Mouse (Mus musculus) frontal cortex, postnatal 25 days (tissue): ENCODE measurements around the gene Sugp2.

Experiments used
- DNase-seq, 2 experiments: peaks; one replicate each; pipeline ENCODE4 v3.0.0; 2022; ENCODE audit warnings: low spot score in 2 of 2

Sugp2 gene

GRCm38 (mm10) chr8:70220236-70220840 is 13.7 kb upstream of the Sugp2 start:
- no peak for DNase-seq

- no peak for DNase-seq
These were observed 13.1 kb upstream of the Sugp2 start for GRCm38 (mm10) chr8:70220911-70221310.

DNA sequence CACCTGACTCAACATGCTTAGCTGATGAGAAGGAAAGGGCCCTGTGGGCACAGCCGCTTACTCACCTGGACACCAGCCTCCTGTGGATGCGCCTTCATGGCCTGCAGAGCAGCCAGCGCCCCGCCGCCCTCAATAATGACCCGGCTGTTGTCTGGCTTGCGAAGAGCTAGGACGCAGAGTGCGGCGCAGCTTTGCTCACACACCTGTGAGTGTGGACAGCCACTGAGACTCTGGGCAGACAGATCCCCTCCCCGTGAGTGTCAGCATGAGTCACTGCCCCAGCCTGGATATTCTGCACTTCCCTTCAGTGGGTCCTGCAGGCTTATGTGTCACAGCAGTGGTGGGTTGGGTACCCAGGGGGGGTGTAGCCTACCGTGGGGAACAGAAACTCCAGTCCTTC is 12.0 kb upstream of the Sugp2 start:
- no peak for DNase-seq

DNA sequence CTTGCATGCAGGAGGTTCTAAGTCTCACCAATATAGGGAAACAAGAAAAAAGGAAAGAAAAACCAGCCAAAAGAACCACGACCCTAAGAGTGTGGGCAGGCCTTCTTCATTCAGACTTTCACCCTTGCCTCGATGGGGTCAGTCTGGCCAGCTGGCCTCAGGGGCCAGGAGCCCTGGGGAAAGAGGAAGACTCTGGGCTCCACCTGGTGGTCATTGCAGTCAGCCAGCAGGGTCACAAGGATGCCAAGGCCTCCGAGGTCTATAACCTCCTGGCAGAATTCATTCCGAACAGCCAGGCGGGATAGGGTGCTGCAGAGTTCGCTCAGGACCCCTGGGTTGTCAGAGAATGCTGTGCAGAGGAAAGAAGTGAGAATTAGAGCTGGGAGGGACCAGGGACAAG is 10.7 kb upstream of the Sugp2 start:
- no peak for DNase-seq

- DNase-seq, result no peak
These were observed 6.0 kb upstream of the Sugp2 start for GRCm38 (mm10) chr8:70227997-70228396.

DNA sequence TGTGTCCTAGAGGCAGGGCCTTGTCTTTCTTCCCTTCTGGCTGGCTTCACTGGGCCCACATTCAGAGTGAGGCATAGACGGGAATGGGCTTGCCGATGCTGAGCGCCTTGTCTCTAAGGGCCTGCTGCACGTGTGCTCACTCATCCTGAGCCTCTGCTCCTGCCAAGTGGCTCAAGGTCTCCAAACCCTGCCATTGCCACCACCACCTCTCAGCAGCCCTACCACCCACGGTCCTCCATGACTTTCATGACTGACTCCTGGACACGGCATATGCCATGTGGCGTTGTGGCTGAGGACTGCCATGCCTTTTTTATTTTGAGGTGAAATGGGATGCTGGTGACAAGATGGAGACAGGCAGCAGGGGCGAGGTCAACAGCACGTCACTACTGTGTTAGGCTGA is 3.2 kb upstream of the Sugp2 start:
- no peak for DNase-seq

- no peak for DNase-seq
These were observed 420 bp upstream of the Sugp2 start for GRCm38 (mm10) chr8:70233606-70234005.

GRCm38 (mm10) chr8:70234781-70235128 is 729 bp downstream of the Sugp2 start:
- DNase-seq, result no peak

DNA sequence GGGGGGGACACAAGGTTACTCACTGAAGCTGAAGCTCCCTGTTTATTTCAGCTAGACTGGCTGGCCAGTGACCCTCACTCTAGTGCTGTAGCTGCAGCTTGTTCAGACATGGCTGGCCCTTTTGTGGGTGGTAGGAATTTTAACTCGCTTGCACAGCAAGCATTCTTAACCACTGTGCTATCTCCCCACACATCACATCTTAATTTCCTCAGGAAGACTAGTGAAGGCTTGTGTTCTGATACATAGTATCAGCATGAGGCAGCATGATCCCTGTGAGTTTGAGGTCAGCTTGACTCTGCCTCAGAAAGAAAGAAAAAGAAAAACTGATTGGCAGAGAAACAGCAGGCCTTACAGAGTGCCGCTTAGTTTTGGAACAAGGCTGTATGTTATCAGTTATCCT is 3.8 kb downstream of the Sugp2 start:
- no peak for DNase-seq

DNA sequence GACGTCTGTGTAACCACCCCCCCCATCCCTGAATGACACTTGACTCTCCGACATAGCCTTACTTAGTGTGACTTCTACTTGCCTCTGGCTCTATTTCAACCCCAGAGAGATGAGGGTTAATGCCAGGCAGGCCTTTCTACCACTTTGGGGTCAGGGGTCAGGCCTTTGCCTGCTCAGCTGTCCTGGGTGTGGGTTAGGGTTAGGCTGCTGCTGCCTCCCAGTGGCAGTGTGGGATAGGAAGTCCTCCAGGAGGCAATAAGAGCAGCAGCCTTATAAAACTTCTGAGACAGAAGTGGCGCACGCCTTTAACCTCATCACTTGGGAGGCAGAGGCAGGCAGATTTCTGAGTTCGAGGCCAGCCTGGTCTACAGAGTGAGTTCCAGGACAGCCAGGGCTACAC is 6.6 kb downstream of the Sugp2 start:
- DNase-seq, result no peak

- no peak for DNase-seq
These were observed 12.6 kb downstream of the Sugp2 start for GRCm38 (mm10) chr8:70246622-70247021.

DNA sequence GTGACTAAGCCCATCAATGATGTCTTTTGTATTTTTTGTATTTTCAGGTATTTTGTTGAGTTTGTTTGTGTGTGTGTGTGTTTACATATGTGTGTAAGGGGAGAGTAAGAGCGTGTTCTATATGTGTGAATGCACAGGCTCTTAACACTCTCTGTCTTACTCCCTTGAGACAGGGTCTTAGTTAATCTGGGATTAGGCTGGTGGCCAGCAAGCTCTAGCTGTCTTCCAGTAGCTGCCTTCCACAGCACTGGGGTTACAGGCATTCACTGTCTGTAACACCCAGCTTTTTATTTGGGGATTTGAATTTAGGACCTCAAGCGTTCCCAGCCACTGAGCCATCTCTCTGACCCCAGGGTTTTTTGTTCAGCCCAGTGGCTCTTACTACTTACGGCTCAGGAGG is 13.8 kb downstream of the Sugp2 start:
- no peak for DNase-seq

DNA sequence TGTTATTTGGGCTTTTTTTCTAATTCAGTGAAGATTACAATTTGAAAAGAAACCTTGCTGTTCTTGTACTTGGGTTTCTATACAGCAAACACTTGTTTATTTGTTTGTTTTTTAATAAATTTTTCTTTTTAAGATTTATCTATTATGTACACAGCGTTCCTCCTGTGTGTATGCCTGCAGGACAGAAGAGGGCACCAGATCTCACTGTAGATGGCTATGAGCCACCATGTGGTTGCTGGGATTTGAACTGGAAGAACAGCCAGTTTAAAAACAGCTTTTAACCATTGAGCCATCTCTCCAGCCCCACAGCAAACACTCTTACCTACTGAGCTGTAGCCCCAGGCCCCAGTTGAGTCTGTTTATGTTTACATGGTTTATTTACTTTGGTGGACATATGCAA is 20.6 kb downstream of the Sugp2 start:
- no peak for DNase-seq

DNA sequence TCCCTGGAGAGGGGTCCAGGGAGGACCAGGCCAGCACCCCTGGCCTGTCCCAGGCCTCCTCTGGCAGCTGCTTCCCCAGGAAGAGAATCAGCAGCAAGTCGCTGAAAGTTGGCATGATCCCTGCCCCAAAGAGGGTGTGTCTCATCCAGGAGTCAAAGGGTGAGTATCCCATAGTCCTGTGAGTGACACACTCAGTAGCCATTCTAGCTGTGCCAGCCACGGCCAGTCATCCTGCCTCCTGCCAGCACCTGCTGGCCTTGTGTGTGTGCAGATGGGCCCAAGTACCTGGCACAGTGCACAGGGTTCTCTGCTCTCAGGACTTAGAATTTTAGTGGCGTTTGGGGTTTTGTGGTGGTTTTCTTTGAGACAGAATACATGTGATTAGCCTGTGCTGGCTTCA is 23.4 kb downstream of the Sugp2 start:
- no peak for DNase-seq

GRCm38 (mm10) chr8:70258600-70258999 is 24.6 kb downstream of the Sugp2 start:
- DNase-seq, result no peak

GRCm38 (mm10) chr8:70259043-70259442 is 25.0 kb downstream of the Sugp2 start:
- no peak for DNase-seq

DNA sequence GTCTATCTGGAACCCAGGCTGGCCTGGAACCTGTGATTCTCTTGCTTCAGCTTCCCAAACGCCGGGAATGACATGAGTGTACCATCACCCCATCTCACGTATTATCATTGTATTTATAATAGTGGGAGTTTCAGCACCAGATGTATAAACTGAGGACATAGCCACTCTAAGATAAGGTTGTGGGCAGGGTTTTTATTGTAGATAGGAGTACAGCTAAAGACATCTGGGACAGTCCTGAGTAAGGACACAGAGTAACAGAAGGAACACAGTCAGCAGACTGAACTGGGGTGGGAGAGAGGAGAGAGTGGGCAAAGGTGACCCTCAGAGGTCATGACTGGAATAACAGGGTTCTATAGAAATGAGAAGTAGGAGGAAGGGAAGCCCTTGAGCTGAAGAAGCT is 33.6 kb downstream of the Sugp2 start:
- DNase-seq, result no peak

DNA sequence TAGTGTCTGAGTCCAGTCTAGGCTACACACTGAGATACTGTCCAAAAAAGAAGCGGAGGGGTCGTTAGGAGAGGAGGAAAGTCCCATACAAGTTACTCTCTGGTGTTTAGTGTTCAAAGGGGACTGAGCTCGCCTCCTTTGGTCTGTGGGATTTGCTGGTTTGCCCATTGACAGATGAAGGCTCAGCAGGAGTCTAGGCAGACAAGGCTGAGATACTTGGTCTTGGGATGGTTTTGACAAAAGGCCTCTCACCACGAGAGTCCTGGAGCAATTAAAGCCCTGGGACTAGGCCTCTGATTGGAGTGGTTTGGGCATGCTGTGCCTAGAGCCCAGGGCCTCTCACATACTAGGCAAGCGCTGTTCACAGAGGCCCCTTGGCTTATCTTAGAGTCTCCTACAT is 34.3 kb downstream of the Sugp2 start:
- DNase-seq, result no peak

GRCm38 (mm10) chr8:70268799-70269565 is 35.0 kb downstream of the Sugp2 start:
- peak in 1 of 2 experiments; percentile 23 for DNase-seq

- no peak for DNase-seq
These were observed 38.9 kb downstream of the Sugp2 start for GRCm38 (mm10) chr8:70272949-70273348.

- DNase-seq, result no peak
These were observed 40.3 kb downstream of the Sugp2 start for GRCm38 (mm10) chr8:70274350-70274749.

- DNase-seq, result no peak
These were observed 42.5 kb downstream of the Sugp2 start for GRCm38 (mm10) chr8:70276476-70276875.

- no peak for DNase-seq
These were observed 44.1 kb downstream of the Sugp2 start for GRCm38 (mm10) chr8:70278175-70278574.

DNA sequence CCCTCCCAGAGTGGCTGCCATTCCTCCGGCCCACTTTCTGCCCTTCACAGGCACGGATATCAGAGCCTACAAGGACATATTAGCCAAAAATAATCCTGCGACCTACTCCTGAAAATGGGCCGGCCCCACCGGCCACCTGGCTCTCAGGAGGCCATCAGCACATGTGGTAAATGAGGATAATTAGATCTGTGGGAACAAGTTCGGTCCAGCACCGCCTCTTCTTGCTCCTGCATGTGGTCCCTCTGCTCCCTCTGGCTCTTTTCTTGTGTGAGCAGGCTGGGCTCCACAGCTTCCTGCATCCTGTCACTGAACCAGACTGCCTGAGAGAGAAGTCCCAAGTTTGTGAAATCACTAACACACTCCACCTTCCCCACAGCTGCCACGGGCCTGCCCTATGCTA is 45.2 kb downstream of the Sugp2 start:
- no peak for DNase-seq
